Mouse (Mus musculus): Measurements from ENCODE around the gene Trim47. TPM values are rescaled to one million over a fixed set of nuclear protein-coding genes. Genes with fewer than 3 reads are reported as not detected.

The Trim47 gene
- total RNA-seq, 2 experiments from 2014 or later, result 7.3 to 7.9 TPM

DNA sequence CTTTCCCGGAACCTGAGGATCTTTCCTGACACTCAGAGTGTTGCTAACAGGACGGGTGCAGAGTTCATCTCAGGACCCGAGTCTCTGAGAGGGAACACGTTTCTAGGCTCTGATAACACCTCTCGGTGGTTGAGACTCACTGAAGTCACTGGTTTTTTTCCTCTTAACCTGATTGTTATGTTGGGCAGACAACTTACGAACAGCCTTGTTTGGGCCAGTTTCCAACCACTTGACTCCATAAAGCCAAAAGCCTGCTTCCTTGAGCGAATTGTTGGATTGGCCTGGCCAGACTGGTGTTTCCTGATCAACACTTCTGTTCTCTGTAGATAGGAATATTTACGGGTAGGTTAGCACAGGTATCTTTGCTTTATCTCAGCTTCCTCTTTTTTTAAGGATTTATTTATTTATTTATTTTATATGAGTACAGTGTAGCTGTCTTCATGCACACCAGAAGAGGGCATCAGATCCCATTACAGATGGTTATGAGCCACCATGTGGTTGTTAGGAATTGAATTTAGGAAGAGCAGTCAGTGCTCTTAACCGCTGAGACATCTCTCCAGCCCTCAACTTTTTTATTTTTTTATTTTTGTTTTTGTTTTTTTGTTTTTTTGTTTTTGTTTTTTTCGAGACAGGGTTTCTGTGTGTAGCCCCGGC, 38.1 kb downstream of the Trim47 start:
- DNase-seq (ENCODE audit: low spot score in 2 of 2), result no peak

DNA sequence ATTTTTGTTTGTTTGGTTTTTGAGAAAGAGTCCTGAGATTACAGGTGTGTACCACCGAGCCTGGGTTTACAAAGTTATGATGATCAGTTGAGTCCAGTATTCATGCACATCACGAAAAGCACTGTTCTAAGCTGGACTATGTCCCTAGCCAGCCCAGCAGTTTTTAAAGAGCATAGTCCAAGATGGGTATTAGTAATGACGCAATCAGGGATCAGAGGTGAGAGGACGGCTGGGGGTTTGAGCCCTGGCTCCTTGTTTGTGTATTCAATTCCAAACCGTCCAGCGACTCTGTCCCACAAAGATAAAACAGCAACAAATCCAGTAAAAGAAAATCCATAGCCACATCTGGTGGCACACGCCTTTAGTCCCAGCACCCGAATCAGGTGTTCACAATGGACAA, 38.8 kb downstream of the Trim47 start:
- no peak for DNase-seq (ENCODE audit: low spot score in 2 of 2)

DNA sequence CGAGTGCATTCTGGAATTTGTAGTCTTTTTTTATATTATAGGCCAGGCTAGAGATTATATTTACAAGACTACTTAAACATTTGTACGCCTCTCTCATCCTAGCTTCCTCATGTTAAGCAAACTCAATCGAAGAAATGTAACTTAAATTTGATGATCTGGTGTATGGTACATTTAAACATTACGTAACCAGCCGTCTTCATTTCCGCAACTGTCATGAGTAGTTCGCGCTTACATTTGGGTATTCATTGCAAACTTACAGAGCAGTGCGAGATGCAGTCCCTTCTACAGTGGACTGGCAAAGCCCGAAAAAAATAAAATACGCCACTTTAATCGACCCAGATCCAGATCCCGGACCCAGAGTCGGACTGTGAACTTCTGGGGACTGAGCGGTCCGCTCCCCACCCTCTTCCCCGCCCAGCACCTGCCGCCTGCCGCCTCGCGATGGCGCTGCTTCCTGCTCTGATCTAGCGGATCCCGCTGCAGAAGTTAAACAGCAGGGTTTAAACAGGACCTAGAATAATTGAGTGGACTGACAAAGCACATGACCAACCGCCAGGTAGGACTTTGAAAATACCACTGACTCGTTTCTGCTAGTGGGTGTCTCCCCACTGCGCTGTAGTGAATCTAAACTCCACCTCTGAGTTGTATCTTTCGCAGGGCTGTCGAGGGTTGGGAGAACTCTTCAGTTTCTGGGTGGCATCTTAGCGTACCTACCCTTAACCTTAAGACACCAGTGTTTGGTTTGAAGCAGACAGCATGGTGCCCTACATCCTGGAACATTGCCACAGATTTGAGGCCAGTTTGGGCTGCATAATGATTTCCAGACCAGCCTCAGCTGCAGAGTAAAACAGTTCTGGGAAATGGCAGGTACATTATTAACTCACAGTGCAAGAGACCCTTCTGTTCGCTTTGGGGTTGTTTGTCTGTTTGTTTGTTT, 39.5 kb downstream of the Trim47 start:
- DNase-seq (ENCODE audit: low spot score in 2 of 2), result peak; percentile 86 to 90

DNA sequence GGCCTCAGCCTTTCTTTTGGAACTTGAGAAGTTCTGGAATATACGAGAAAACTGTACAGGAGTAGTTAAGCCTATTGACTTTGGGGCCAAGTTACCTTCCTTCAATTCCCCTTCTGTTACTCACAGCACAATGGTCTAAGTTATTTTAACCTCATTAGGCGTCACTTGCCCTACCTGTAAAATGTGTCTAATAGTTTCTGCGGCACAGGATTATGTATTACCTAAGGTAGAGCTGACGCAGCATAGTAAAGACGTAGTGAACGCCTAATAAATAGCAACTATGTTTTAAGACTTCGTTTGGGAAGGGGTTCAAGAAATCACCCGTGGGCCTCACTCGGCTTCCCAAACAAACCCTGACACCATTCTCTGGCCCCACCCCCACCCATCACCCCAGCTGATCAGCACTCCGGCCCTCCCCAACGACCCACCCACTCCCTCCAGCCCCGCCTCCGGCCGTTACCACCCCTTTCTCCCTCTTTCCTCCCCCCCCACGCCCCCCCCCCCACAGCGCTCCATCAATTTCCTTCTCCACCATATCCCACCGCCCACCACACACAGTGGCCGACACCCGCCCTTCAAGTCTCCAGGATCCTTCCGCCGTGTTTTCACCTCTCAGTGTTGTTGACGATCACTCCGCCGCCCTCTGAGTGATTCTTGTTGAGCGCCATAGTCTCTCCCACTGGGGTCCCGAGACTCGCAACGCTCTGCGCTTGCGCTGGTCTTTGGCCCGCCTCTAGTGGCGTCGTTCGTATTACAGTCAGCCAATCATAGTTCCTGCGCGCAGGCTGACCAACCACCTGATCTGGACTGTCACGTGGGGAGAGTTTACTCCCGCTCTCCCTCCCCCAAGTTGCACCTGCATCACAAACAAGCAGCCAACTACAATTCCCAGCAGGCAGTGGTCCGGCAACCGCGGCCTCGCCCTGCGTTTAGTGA, 40.5 kb downstream of the Trim47 start, which contains the start of gene Wbp2:
Wbp2 (minus strand) TSS at position 738 of the 936 bp plus-strand sequence.
- peak; percentile 95 to 98 for DNase-seq (ENCODE audit: low spot score in 2 of 2)

DNA sequence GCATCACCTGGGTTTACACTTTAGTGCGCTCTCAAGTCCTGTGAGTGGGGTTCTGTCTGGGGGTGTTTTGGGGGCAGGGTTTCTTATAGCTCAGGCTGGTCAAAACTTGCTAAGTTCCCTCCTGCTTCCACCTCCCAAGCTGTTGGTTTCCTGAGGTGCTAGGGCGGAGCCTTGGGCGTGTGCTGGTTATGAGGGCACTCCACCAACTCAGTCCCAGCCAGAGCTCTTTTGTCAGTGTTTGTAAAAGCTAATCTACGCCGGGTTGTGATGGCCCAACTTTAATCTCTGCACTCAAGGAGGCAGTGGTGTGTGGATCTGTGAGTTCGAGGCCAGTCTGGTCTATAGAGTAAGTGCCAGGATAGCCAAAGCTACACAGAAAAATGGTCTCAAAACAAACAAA, 42.8 kb downstream of the Trim47 start:
- DNase-seq (ENCODE audit: low spot score in 2 of 2), result no peak

DNA sequence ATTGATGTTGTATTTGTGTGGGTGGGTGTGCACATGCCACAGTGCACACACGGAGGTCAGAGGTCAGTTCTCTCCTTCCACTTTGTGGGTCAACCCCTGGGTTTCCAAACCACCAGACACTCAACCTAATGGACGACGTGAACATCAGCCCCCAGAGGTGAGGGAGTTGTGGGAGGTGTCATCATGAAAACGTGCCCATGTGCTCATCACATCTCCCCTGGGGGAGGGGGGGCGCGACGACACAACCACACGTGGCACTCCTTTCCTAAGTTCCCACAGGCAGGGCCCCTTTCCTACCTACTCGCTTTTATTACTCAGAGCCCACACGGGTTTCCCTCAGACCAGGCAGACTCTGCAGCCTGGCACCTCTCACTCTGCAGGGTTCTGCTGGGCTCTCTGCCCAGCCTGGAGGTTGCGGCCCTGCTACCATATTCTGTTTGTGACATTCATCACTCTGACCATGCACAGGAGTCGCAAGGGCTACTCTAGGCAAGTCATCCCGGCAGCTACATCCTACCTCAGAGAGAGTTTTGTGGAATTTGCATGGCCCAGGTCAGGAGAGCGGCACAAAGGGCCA, 43.8 kb downstream of the Trim47 start:
- no peak for DNase-seq (ENCODE audit: low spot score in 2 of 2)

DNA sequence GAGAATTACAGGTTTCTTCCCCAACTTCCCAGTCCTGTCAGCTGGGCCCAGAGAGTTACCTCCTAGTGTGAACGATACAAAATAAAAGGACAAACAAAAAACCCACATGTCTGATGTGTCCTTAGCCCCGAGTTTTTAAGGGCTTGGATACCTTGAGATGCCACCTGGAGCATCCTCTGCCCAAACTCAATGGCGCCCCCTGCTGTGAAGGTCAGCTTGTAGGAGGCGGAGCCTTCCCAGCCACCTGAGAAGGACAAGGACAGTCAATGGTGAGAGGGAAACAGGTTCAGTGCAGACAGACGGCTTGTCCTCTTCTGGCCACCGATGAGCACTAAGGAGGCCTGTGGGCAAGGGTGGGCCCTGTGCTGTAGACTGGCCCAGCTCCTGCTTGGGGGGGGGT, 45.9 kb downstream of the Trim47 start:
- DNase-seq (ENCODE audit: low spot score in 2 of 2), result peak; percentile 50 to 61

DNA sequence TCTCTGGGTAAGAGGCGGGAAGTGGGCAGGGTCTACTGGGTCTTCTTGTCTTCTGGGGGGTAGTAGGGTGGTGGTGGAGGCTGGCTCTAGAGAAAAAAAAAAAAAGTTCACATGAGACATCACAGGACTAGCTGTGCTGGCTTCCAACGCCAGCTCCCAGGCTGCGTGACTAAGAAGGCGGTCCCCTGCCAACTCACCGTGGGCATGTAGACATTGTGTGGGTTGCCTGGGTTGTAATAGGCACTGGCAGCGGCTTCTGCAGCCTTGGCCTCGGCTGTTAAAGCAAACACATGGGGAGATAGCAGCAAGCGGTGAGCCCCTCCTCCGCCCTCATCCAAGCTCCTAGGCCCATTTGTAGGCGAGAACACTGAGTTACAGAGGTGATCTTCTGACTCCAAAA, 47.5 kb downstream of the Trim47 start:
- peak; percentile 79 to 87 for DNase-seq (ENCODE audit: low spot score in 2 of 2)

DNA sequence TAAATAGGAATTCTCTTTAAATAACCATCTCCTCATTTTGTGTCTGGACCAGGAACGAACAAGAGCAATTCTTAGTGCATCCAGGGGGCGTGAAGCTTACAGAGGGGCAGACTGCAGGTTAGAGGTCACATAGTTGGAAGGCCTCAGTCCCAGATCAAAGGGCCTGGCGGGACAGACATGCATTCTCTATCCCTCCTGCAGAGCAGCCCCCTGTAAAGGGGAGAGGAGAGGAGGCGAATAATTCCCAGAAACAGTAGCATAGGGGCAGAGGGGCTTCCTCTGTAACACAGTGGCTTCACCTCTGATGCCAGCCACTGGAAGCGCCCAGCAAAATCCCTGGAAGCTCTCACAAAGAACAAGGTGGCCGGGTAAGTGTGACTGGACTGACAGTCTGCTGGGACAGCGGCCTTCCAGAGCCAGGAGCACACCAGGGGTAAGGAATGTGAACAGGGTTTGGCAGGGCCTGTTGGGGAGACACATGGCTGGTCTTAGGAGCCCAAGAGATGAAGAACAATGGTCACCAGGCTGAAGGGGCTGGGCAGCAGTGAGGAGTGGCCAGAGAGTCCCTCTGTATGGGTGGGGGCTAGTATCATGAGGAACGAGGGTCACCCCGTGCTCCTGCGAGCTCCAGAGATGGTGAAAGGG, 48.2 kb downstream of the Trim47 start:
- no peak for DNase-seq (ENCODE audit: low spot score in 2 of 2)

DNA sequence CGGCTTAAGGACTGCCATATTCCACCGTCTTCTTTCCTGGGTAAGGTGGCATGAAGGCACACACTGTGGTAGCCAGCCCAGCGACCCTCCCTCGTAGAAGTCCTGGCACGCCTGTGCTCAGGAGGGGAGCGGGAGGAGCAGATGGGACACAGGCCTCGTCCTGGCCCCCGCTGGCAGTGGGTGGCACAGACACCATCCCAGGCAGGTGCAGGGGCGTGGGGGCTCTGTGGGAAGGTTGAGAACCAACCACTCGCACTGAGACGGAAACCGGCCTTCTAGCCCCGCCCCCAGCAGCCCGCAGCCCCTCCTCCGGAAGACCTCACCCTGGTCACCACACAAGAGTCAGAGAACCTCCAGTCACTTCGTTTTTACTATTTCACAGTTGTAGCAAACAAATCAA, 48.8 kb downstream of the Trim47 start:
- no peak for DNase-seq (ENCODE audit: low spot score in 2 of 2)

DNA sequence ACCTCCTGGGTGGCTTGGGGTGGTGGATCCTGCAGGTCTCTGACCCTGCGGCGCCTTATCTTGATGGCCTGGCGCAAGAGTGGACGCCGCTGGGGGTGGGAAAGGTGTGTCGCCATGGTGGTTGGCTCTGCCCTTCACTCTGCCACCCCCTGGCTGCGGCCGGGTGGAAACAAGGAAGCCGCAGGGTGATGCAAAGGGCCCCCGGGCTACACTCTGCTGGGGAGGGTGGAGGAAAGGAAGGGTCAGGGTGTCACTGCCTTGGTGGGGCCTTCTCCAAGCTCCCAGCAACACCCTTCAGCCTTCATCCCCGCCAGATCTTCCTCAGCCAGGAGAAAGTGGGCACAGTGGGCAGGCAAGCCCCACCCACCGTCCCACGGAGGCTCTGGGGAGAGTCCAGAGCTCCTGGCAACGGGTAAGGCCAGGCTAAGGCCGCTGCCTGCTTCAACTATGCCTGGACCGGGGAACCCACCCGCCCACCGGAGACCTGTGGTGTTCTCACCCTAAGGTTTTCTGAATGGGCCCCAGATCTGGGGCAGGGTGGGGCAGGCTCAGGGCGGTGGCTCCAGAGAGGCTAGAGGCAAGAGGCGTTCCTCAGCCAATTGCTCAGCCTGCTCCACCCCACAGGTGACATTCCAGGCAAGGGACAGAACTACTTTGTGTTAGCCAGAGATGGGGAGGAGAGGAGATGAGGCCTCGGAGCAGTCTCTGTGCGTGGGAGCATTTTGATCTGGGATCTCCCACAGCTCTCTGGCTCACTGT, 49.4 kb downstream of the Trim47 start, which contains the start of gene Unc13d:
Unc13d (minus strand) TSS at position 516 of the 759 bp plus-strand sequence.
- no peak for DNase-seq (ENCODE audit: low spot score in 2 of 2)

DNA sequence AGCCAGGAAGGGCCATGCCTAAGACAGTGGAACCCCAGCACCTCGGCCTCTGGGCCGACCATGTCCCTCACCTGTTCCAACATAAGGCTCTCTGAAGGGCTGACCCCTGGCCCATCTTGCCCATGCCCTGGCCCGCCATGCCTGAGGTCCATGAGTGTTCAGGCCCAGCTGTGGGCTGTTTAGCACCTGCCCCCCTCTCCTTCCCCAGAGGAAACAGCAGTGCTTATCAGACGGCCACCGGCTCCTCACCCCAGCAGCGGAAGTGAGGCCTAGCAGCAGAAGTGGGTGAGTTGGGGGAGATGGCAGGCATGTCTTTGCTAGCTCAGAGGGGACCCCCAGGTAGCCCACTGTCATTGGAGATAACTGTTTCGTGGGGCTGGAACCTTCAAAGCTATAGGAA, 50.2 kb downstream of the Trim47 start:
- no peak for DNase-seq (ENCODE audit: low spot score in 2 of 2)

DNA sequence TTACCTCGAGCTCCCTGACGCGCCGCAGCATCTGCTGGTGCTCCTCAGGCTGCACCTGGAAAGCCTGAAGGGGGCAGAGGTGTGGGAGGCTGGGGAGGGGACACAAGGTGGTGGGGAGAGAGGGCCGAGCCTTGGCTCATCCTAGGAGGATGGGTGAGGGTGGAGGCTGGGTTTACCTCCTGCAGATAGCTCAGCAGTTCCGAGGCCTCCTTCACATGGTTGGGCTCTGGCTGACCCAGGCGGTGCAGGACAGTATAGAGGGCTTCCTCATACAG, 50.8 kb downstream of the Trim47 start:
- DNase-seq (ENCODE audit: low spot score in 2 of 2), result no peak

DNA sequence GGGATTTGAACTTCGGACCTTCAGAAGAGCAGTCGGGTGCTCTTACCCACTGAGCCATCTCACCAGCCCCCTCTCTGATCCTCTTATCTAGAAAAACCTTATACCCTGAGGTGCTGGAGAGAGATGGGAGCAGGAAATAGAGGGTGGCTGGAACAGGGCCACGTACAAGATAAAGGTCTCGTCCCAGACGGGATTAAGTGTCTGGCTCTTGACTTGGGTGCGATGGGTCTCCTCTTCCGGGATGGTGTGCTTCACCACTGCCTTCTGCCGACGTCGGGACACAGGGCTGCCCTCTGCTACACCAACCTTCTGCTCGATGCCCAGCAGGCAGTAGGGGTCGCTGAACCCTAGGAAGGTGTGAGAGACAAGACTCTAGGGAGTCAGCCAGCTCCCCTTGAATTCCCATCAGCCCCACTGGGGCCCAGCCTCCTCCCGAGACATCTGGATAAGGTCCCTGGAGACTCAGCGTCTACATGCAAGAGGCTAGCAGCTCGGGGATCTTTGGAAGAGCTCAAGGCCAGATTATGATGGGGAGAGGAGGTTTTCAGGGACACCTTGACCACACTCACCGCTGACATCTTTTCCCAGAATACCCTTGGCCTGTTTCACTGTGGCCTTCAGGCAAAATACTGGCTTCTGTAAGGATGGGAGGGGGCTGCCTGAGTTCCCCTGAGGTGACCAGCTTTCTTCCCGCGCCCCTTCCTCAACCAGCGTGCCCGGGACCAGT, 51.3 kb downstream of the Trim47 start:
- no peak for DNase-seq (ENCODE audit: low spot score in 2 of 2)

DNA sequence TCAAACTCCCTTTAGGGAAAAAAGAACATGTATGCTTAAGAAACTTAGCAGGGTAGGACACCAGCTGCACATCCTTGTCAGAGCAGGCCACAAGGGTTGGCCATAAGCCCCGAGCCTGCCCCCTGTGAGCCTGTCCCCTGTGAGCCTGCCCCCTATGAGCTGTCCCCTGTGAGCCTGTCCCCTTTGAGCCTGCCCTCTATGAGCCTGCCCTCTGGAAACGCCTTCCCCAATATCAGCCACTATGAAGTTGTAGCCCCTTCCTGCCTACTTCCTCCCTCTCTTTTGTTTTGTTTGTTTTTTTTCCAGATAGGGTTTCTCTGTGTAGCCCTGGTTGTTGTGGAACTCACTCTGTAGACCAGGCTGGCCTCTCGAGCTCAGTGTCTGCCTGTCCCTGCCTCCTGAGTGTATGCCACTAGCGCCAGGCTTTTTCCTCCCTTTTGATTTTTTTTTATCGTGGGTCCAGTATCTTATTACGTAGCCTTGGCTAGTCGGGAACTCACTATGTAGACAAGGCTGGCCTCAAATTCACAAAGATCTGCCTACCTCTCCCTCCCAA, 52.5 kb downstream of the Trim47 start:
- no peak for DNase-seq (ENCODE audit: low spot score in 2 of 2)

DNA sequence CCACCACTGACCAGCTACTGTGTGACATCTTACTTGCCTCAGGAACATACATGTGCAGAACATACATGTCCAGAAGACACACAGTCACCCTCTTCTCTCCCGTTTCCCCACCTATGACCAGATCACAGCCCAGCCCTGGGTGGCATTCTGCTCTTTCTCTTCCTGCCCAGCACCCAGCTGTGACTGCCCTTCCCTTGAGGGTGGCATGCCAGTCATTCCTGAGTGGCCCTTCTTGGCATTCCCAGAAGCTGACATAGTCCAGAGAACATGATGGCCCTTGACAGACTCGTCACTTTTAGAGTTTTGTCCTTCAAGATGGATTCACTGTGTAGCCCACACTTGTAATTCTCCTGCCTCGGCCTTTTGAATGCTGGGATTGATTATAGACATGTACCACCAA, 54.4 kb downstream of the Trim47 start:
- no peak for DNase-seq (ENCODE audit: low spot score in 2 of 2)

DNA sequence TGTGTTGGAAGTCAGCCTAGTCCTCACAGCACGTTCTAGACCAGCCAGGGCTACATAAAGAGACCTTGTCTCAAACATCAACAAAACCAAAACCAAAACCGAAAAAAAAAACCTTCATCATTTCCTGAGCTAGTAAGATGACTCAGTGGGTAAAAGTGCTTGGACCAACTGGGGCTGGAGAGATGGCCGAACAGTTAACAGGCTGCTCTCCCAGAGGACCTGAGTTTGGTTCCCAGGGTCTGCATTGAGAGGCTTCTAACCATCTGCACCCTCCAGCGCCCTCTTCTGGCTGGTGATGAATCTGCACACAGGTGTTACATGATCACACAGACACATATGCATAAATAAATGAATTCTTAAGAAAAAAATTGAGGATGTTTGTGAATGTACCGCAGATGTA, 55.5 kb downstream of the Trim47 start:
- no peak for DNase-seq (ENCODE audit: low spot score in 2 of 2)

DNA sequence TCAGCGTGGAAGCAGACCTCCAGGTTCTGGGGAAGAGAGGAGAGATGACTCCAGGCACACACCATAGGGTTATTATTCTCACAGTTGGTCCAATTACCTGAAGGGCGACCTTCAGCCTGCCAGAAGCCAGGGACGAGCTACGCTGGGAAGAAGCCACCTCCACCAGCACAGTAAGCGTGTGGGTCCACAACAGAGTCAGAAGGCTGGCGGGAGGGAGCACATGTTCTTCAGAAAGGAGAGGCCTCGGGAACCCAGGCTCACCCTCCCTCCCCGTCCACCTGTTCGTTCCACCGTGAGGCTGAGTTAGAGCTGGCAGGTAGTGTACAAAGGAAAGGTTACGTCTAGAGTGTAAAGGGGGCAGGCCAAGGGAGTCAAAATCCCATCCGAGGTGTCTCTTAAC, 61.7 kb downstream of the Trim47 start:
- DNase-seq (ENCODE audit: low spot score in 2 of 2), result no peak
